Mouse (Mus musculus): Measurements from ENCODE around the gene Kctd15.

The Kctd15 gene

DNA sequence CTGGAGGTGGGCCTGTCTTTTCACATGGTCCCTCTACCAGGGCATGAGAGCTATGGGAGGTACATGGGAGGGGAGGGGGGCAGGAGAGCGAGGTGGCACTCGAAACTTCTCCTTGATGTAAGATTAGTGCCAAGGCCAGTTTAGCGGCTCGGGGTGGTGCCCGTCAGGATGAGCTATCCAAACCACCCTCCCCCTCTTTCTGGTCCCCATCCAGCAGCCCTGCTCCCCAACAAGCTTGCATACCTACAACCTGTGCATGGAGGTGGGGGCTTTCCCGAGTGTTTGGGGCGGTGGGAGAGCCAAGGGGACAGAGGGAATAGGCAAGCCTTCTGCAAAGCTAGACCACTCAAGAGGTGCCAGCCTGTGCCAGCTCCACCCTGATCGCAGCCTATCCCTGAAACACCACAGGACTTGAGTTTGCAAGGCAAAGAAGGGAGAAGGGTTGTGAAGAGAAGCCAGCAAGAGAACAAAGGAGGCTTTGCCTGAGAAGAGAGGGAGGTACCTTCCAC, 26.8 kb downstream of the Kctd15 start:
- in situ Hi-C loops (cut with MboI, MseI): no loop called here

DNA sequence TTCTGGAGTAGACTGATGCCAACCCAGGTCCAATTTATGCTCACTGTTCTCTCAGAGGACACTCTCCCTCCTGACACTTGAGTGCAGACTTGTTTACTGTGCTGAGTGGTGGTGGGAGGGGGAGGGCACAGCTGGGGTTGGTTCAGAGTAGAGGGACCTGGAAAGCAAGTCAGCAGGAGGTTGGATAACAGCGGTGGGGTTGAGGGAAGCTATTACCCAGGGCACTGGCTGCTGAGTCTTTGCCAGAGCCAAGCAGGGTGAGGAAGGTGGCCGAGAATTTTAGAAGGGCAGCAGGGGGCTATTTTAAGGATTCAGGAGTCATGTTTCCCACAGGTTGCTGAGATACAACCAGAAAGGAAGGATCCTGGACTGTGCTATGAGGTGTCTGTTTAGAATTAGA, 36.1 kb downstream of the Kctd15 start:
- in situ Hi-C loops (cut with MboI, MseI): no loop called here

DNA sequence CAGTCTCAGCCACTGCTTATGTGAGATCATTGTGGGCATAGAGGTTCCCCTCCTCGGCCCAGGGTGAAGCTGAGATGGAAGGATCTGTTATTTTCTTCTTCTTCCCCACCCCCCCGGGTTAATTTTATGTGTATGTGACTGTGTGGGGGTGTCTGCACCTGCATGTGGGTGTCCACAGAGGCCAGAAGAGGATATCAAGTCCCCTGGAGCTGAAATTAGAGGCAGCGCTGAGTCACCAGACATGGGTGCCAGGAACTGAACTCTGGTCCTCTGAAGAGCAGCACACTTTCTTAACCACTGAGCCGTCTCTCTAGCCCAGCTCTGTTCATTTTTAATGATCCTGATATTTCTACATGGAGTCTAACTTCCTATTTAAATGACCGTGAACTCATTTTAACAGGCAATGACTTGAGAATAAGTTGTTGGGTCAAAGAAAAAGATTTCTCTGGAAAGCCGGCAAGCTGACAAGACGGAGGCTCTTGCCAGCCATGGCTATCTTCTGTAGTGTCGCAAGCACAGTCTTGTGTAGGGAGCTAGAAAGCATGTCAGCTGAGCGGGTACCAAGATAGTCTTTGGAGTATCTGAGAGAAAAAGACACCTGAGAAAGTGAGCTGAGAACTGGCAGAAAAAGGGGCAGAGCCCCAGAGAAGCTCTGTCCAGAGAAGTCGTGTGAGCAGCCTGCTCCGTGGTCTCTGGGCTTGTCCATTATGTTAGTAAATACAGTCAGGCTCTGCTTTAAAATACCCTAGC, 38.2 kb downstream of the Kctd15 start:
- in situ Hi-C loops (cut with MboI, MseI): no loop called here

DNA sequence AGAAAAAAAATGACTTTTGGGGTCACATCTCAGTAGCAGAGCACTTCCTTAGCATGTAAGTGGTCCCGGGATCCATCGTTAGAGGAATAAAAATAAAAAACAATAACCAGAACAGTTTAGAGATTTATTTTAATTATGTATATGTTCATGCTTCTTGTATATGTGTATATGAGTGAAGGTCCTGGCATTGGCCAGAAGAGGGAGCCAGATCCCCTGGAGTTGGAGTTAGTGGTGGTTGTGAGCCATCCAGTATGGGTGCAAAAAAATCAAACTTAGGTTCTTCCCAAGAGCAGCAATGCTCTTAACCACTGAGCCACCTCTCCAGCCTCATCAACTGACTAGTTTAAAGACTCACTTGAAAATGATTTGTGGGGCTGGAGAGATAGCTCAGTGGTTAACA, 40.3 kb downstream of the Kctd15 start:
- in situ Hi-C loops (cut with MboI, MseI): no loop called here

DNA sequence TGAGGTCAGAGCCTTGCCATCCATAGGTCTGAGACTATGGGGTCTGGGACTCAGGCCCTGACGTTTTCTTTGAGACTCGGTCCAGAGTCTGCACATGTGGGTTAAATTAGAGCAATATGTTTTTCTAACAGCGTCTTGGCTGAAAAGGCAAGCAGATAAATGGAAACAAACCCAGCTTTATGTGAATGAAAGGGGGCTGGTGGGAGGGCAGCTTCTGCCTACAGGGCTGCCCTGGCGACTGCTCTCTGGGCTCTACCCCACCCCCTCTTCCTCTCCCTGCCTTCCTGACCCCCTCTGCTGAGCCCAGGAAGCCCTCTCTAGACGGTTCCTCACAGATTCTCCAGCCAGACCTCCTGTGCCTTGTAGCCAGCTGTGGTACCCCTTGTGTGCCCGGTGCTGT, 46.1 kb downstream of the Kctd15 start:
- in situ Hi-C loops (cut with MboI, MseI): no loop called here

DNA sequence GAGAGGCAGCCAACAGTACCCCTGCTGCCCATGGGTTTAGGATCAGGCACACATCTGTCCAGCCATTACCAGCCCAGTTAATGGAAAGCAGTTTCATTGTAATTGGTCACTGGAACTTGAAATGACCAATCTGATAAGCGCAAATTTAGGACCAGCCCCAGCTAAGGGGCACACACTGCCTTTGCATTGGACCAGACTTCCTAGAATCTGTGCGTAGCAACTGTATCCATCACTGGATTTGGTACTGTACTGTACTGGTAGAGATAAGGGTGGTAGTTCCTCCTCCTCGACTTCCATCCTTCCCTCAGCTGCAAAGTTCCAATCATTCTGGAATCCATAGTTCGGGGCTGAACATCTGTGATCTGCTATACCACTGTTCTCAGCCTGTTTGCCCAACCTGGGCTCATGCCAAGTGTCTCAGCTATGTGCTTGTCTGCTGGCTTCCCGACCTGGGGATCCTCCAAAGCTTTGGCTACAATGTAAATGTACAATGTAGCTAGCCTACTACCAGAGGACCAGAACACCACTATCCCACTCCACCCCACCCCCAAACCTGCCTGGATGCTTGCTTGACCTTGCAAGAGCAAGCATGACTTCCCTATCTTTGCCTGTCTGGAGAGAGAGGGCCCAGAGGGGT, 49.1 kb downstream of the Kctd15 start:
- in situ Hi-C loops (cut with MboI, MseI): no loop called here

DNA sequence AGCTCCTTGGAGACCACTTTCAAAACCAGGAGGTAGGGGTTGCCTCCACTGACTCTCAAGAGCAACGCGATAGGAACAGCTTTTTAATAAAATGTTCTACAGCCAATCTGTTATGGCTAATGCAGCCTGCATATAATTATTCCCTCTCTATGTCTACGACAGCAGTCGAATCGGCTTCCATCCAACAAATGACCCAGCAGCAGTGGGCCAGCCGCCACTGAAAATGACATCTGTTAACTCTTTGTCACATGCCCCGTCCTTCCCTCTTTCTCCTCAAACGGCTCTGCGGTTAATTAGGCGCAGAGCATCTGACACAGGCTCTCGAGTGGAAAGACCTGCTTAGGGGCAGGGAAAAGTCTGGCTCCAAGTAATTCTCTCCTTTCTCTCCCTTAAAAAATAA, 49.8 kb downstream of the Kctd15 start:
- in situ Hi-C loops (cut with MboI, MseI): no loop called here

DNA sequence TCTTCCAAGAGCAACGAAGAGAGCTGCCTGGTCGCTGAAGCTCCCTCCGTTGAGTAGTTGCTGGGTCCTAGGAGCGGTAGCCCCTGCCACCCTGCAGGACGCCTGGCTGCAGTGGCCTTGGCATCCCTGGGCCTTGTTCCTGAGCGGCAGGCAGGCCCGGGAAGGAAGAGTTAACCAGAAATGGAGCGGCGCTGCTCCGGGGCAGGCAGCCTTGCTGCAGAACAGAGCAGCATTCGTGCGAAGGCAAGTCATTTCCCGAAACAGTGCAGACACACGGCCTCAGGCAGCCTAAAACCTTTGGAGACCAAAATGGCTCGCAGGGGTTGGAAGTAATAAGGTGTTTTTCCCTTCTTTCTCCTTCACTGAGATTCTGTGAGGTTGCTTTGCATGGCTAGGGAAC, 50.5 kb downstream of the Kctd15 start:
- in situ Hi-C loops (cut with MboI, MseI): no loop called here

DNA sequence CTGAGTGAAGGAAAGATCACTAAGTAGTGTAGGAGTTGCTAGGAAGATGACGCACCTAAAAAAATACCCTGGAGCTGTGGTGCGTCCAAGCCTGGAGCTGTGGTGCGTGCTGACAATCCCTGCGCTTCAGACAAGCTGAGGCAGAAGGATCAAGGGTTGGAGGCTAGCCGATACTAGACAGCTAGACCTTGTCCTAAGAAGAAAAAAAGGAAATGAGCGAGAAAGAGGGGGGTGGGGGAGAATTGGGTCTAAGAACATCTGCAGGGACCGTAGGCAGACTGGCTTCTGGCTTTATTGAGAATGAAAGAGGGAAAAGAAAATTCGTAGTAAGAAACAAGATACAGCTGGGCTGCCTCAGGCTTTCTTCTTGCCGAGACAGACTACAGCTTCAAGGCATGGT, 58.0 kb downstream of the Kctd15 start:
- in situ Hi-C loops (cut with MboI, MseI): no loop called here

DNA sequence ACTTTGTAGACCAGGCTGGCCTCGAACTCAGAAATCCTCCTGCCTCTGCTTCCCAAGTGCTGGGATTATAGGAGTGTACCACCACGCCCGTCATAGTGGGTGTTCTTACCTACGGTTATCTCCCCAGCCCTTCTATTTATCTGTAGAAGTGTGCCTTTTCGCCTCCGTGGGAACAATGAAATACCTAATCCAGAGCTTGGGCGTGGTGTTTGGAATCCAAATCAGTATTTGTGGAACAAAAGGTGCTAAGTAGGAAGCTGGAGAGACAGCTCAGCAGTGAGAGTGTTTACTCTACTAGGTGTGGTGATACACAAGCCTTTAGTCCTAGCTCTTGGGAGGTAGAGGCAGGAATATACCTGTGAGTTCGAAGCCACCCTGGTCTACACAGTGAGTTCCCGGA, 58.5 kb downstream of the Kctd15 start:
- in situ Hi-C loops (cut with MboI, MseI): no loop called here

DNA sequence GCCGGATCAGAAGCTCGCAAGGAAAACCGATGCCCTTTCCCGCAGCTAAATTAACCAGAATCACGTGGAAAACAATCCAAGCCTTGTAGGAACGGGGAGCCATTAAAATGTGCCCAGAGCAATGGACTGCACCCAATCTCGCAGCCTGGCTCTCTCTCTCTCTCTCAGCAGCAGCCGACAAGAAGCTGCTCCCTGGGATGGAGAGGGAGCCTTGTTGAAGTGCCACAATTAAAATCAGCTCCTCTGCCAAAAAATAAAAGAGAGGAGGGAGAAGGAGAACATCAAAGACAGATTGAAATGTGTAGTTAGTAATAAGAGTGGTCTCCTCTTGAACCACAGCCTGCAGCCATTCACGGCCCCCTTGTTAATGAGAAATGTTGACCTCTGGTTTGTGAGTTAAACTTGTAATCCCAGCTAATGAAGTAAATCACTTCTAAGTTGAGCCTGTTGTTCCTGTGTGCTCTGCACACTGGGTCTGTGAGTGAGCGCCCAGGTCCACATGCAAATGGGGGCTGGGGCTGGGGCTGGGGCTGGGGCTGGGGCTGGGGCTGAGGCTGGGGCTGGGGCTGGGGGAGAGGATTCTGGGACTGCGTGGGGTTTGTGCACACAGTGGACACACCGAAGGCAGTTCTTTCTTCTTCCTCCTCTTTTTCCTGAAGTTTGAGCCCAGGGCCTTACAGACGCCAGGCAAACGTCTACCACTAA, 59.8 kb downstream of the Kctd15 start:
- in situ Hi-C loops (cut with MboI, MseI): no loop called here

DNA sequence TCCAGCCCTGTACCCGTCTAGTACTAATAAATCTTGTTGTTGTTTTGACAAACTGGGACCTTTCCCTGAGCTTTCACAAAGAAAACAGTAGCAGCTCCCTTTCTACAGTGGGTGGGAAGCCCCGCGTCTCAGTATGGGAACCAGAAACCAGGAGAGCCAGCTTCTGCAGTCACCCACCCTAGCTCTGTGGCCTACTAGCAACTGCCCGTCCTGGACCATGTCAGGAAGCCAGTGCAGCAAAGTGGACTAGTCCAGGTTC, 61.3 kb downstream of the Kctd15 start:
- in situ Hi-C loops (cut with MboI, MseI): no loop called here

DNA sequence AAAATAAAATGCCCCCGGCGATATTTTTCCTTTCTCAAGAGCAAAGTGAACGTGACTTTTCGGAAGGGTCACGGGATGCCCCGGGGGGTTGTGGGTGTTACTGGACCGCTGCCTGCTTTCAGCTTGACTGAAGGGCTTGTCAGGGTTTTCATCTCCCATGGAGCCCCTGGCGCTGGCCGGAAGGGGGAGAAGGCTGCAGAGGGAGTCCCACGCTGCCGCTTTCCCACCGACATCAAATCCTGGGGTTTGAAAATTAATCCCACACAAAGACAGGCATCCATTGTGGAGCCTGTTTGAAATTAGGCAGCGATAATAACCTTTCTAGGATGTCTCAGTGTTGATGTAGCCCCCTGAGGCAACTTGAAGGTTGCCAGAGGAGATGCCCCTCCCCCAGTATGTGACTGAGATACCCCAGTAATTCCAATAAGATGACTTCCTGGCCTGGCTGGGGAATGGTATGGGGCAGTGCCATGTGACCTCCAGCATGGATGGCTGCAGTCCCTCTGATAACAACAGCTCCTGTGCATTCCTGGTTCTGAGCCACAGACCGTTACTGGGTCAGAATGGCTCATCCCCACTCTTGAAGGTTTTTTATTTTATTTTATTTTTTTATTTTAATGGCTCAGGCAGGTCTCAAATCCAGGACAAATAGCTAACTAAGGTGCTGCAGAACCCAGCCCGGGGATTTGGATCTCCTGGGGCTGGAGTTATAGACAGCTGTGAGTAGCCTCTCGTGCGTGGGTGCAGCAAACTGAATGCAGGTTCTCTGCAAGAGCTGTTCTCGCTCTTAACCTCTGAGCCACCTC, 61.8 kb downstream of the Kctd15 start:
- in situ Hi-C loops (cut with MboI, MseI): no loop called here

DNA sequence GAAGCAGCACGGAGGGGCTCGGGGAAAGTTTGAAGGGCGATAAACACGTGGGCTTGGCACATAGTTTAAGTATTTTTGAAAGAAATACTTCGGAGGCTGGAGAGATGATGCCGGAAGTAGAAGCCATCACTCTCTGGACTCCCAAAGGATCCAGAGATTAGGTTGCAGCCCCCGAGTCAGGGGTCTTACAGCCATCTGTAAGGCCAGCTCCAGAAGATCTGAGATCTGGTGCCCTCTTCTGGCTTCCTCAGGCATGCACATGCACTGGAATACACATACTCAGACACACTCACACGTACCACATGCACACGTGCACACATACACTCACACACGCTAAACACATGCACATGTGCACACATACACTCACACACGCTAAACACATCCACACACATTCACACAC, 65.8 kb downstream of the Kctd15 start:
- in situ Hi-C loops (cut with MboI, MseI): no loop called here
